Mouse (Mus musculus) lung, embryonic 14.5 days (tissue): ENCODE results near the gene Gtpbp8. TPM values are rescaled to one million over a fixed set of nuclear protein-coding genes. Genes with fewer than 3 reads are reported as not detected.

Experiments used
- ATAC-seq: fragments of 200-750 bp; cut with Nextera tagmentation; 2 replicates; pipeline ENCODE4 v1.8.0; 2017; ENCODE audit warnings: mild to moderate bottlenecking, moderate TSS enrichment, moderate library complexity; ENCODE audit not compliant: insufficient read depth
- DNase-seq: peaks from one replicate; pipeline ENCODE4 v3.0.0-alpha.2; 2015
- H3K27ac ChIP-seq: fragments of 300-500 bp; sonication (generic); 2 replicates; pipeline ENCODE4 v1.5.1; 2014; ENCODE audit warnings: low read depth, mild to moderate bottlenecking, moderate library complexity
- H3K27me3 ChIP-seq: fragments of 300-500 bp; sonication (generic); 2 replicates; pipeline ENCODE4 v1.6.1; 2014; ENCODE audit warnings: low read length, control low read depth; ENCODE audit not compliant: insufficient read depth
- H3K36me3 ChIP-seq: fragments of 300-500 bp; sonication (generic); 2 replicates; pipeline ENCODE4 v1.6.1; 2014; ENCODE audit warnings: control low read depth; ENCODE audit not compliant: insufficient read depth
- H3K4me1 ChIP-seq: fragments of 300-500 bp; sonication (generic); 2 replicates; pipeline ENCODE4 v1.6.1; 2014; ENCODE audit warnings: antibody characterized with exemption, control low read depth; ENCODE audit not compliant: insufficient read depth
- H3K4me2 ChIP-seq: fragments of 300-500 bp; sonication (generic); 2 replicates; pipeline ENCODE4 v1.6.1; 2014; ENCODE audit warnings: mild to moderate bottlenecking
- H3K4me3 ChIP-seq: fragments of 300-500 bp; sonication (generic); 2 replicates; pipeline ENCODE4 v1.5.1; 2014; ENCODE audit warnings: low read depth, low read length
- H3K9ac ChIP-seq: fragments of 300-500 bp; sonication (generic); 2 replicates; pipeline ENCODE4 v1.6.1; 2014
- H3K9me3 ChIP-seq: fragments of 300-500 bp; sonication (generic); 2 replicates; pipeline ENCODE4 v1.6.1; 2016; ENCODE audit warnings: low read depth, low read length, control low read depth
- CTCF ChIP-seq: IDR thresholded peaks from 2 replicates; pipeline ENCODE4 v1.5.1; 2016; ENCODE audit warnings: antibody characterized with exemption, low read depth
- WGBS: fragments of 180-500 bp; shearing (Covaris S2); extraction: QIAGEN DNeasy Blood & Tissue Kit; methylation state at CpG from one replicate; pipeline ENCODE4 v1.1.7; 2014; 5-methylcytosine and 5-hydroxymethylcytosine counted together
- polyA plus RNA-seq: library from polyadenylated mRNA; unstranded; fragments of >200 nt; fragmentation: Nextera tagmentation; extraction: Ambion mirVana; gene quantifications from 2 replicates; pipeline ENCODE4 v1.2.1, GENCODE M21; 2014

Gtpbp8 gene
- polyA plus RNA-seq, 1 experiment from 2014 or later: 31.8 TPM

DNA sequence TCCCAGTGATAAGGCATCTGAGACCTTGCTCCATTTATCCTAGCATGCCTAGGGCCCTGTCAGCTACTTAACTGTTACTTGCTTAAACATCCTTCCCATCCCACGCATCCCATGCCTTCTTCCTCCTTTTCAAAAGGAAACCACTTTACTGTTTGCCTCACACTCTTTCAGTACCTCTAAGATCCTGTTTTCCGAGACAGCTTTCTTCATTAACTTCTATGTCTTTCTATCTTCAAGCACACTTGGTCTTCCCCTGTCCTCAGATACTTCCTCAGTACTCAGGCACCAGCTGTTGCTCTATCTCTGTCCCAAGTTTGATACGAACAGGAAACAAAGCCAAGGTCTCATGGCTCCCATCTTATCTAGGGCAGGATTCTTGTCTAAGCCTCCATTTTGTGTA lies 27.5 kb upstream of the Gtpbp8 start:
- no peak overlapping the region for H3K4me2 ChIP-seq
- WGBS: 72% methylated on average over 3 of the region's 3 CpGs
- no peaks in the 10 kb centered on the region for H3K4me1 ChIP-seq
- no peak for TF ChIP-seq CTCF
- H3K27ac ChIP-seq: no peak overlapping the region
- H3K4me3 ChIP-seq: no peak overlapping the region
- no peaks in the 10 kb centered on the region for H3K9me3 ChIP-seq
- no peaks in the 10 kb centered on the region for H3K27me3 ChIP-seq
- DNase-seq (no peak), ATAC-seq (no peak)
- H3K36me3 ChIP-seq: no peaks in the 10 kb centered on the region
- no peak overlapping the region for H3K9ac ChIP-seq

DNA sequence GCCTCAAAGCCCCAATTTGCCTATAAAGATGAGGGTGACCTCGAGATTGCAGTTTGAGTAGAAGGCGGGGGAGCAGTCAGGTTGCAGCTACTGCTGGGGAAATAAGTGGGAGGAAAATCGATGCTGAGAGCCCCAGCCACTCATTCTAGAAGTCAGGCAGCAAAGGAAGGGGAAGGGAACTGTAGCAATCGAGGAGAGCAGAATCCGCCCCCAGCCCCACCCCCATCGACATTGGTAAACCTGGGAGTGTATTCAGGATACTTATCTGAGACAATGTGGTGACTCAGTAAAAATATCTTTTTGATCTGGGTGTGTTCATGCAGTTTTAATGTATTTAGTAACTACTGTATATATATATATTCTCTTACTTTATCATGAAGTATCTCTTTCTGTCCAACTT lies 26.4 kb upstream of the Gtpbp8 start:
- Histone ChIP-seq H3K9me3 (no peaks in the 10 kb centered on the region), H3K36me3 (no peaks in the 10 kb centered on the region), H3K4me3 (no peak overlapping the region), H3K27me3 (no peaks in the 10 kb centered on the region), H3K4me2 (no peak overlapping the region), H3K4me1 (no peaks in the 10 kb centered on the region), H3K27ac (no peak overlapping the region), H3K9ac (no peak overlapping the region)
- no peak for ATAC-seq
- TF ChIP-seq CTCF: no peak
- 72% methylated on average over 6 of the region's 6 CpGs for WGBS
- DNase-seq: no peak

DNA sequence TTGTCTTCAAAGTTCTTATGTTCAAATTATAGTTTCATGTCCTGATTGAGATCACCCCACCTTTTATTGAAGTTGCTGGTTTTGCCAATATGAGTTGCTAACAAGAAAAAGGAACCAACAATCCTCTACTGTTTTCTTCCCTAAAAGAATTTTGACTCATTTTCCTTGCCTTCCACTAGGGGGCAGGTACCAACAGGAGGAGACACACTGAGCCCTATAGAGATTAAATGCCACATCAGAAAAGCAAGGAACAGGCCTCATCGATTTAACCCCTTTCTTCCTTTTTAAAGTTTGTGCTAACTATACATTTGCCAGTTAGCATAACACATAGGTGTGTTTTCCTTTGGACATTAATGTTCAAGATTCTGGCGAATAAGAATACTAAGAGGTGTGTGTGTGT lies 21.8 kb upstream of the Gtpbp8 start:
- ATAC-seq (peak; percentile 44; the same call in 1 of the 2 replicates), DNase-seq (peak; percentile 71)
- Histone ChIP-seq H3K9me3 (no peaks in the 10 kb centered on the region), H3K4me2 (no peak overlapping the region), H3K9ac (no peak overlapping the region), H3K4me1 (no peaks in the 10 kb centered on the region), H3K27me3 (no peaks in the 10 kb centered on the region), H3K36me3 (no peaks in the 10 kb centered on the region), H3K4me3 (no peak overlapping the region), H3K27ac (no peak overlapping the region)
- WGBS: 39% methylated on average over 2 of the region's 2 CpGs
- TF ChIP-seq CTCF: peak; percentile 82

DNA sequence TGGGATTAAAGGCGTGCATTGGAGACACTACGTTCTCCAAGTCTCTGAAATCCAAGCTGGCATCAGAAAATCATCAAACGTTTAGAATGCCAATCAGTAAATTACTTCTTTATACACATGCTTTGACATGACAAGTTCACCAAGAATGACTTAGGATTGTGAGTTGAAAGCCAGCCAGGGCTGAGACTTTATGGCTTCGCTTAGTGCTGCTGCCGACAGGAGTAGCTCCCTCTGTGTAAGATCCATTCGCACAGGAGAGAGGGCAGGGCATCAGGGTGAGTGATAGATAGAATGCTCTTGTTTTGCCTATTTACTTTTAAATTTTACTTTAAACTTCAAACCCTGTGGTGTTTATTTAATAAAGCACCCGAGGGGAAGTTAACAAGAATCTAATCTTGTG lies 21.3 kb upstream of the Gtpbp8 start:
- ATAC-seq: no peak
- Histone ChIP-seq H3K9me3 (no peaks in the 10 kb centered on the region), H3K9ac (no peak overlapping the region), H3K4me3 (no peak overlapping the region), H3K4me1 (no peaks in the 10 kb centered on the region), H3K36me3 (no peaks in the 10 kb centered on the region), H3K27me3 (no peaks in the 10 kb centered on the region), H3K4me2 (no peak overlapping the region), H3K27ac (no peak overlapping the region)
- DNase-seq: no peak
- WGBS: 77% methylated on average over 7 of the region's 7 CpGs
- no peak for TF ChIP-seq CTCF

DNA sequence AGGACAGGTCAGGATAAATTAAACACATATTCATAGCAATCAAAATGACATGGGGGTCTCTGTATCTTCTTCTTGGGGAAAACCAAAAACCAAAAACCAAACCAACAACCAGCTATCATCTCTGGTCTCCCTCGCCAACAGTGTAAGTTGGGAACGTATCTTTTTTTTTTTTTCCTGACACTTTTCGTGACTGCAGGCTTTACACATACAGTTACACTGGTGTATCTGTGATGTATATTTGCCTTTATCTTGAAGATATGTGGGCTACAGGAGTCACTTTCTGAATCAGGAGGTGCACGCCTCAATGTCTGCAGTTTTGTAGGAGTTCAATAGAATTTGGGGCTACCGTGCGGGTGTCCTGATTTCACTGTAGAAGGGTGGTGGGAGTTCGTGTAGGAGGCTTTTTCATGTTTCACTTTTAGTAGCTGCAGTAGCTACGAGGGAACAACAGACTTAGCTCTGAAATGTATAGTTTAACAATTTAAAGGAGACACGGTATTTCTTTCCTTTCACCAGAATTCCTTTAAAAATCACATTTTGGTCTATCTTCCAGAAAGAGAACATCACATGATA lies 20.2 kb upstream of the Gtpbp8 start:
- Histone ChIP-seq H3K36me3 (no peaks in the 10 kb centered on the region), H3K4me3 (no peak overlapping the region), H3K9ac (no peak overlapping the region), H3K27ac (no peak overlapping the region), H3K4me1 (no peaks in the 10 kb centered on the region), H3K9me3 (no peaks in the 10 kb centered on the region), H3K27me3 (no peaks in the 10 kb centered on the region), H3K4me2 (no peak overlapping the region)
- ATAC-seq (no peak), DNase-seq (no peak)
- TF ChIP-seq CTCF: no peak
- 75% methylated on average over 9 of the region's 9 CpGs for WGBS

DNA sequence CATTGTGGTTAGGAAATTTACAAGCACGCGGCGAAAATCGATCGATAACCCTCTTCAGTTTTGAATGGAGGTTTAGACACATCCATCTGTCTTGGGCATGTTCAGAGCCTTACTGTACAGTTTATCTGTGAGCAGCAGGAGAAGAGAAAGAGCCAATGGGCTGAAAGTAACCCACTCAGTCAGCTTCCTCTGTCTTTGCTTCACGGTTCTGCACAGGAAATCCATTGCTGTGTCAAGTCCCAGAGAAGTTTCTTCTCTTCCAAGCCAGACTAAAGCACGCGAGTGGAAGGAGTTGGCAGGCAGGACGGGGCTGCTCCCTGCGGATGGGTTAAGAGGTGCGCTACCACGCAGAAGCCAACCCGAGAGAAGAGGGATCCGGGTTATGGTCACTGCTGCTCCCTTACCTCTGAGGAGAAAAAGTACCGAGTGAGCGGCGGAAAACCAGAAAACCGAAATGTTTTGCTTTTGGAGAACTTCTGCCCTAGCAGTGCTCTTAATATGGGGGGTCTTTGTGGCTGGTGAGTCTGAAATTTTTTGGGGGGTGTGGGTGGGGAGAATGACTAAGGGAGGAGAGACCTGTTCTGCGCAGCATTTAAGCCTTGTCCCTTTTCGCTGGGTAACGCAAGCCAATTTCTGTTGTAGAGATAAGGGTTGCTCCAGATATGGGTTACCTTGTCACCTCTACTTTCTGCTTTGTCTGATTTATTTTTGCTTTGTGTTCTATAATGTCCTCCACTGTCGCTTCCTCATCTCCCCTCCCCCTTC lies 19.6 kb upstream of the Gtpbp8 start, which contains the start of gene Cd200r1:
TSS of gene Cd200r1 (plus strand) at position 182 of the 765 bp plus-strand sequence.
- ATAC-seq (no peak), DNase-seq (no peak)
- no peaks in the 10 kb centered on the region for H3K36me3 ChIP-seq
- TF ChIP-seq CTCF: no peak
- no peaks in the 10 kb centered on the region for H3K9me3 ChIP-seq
- peak within 1 kb of the TSS; percentile 24; the same call in 1 of the 2 replicates for H3K4me2 ChIP-seq
- WGBS: 72% methylated on average over 22 of the region's 22 CpGs
- no peak within 1 kb of the TSS for H3K4me3 ChIP-seq
- H3K4me1 ChIP-seq: no peaks in the 10 kb centered on the region
- H3K9ac ChIP-seq: no peak within 1 kb of the TSS
- H3K27me3 ChIP-seq: no peaks in the 10 kb centered on the region
- no peak within 1 kb of the TSS for H3K27ac ChIP-seq

DNA sequence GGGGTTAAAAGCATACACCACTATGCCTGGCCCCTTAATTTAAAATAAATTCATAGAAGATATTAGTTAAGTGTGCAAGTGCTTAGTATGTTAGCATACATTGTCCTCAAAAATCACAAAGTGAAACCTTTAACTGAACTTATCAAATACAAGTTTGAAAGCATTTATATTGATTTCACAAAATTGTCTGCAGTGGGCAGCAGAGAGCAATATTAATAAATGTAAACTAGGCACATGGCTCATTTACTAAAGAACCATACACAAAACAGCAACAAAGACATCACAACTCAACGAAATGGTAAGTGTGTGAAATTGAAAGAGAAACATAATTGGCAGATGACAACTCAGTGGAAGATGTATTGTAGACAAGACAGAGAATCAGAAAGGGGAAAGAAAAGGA lies 15.6 kb upstream of the Gtpbp8 start:
- no peak overlapping the region for H3K4me2 ChIP-seq

More for the DNA sequence above, 15.6 kb upstream of the Gtpbp8 start:
- peak; percentile 44 for TF ChIP-seq CTCF
- ATAC-seq (no peak), DNase-seq (peak; percentile 57)
- no peak overlapping the region for H3K27ac ChIP-seq
- H3K9ac ChIP-seq: no peak overlapping the region
- WGBS: 51% methylated on average over 1 of the region's 1 CpGs
- no peaks in the 10 kb centered on the region for H3K9me3 ChIP-seq
- H3K27me3 ChIP-seq: no peaks in the 10 kb centered on the region
- H3K4me1 ChIP-seq: no peaks in the 10 kb centered on the region
- no peak overlapping the region for H3K4me3 ChIP-seq
- no peaks in the 10 kb centered on the region for H3K36me3 ChIP-seq
